Mouse (Mus musculus) monocyte, adult 2 months (primary cell): ENCODE measurements around the gene Cwc22.
"Not testable (repeated sequence)": the region's sequence is repeated elsewhere in the genome, so short reads cannot be mapped to it uniquely, and the experiment has no call there.

ENCODE experiments used
- DNase-seq, 2 experiments: peaks; one replicate each; pipeline ENCODE4 v3.0.0; 2022; ENCODE audit warnings: low spot score in 2 of 2, low read depth in 1 of 2

Cwc22 gene

GRCm38 (mm10) chr2:77898436-77898835, 47.7 kb downstream of the Cwc22 start:
- DNase-seq, result no peak

GRCm38 (mm10) chr2:77897988-77898387, 48.2 kb downstream of the Cwc22 start:
- no peak for DNase-seq

GRCm38 (mm10) chr2:77897558-77897899, 48.6 kb downstream of the Cwc22 start:
- DNase-seq, result no peak

GRCm38 (mm10) chr2:77896843-77897557, 49.2 kb downstream of the Cwc22 start:
- DNase-seq, result no peak

- not testable (repeated sequence) for DNase-seq
Observed at GRCm38 (mm10) chr2:77895906-77896570, 50.1 kb downstream of the Cwc22 start.

GRCm38 (mm10) chr2:77894896-77895295, 51.3 kb downstream of the Cwc22 start:
- no peak for DNase-seq

GRCm38 (mm10) chr2:77893505-77893904, 52.7 kb downstream of the Cwc22 start:
- DNase-seq, result no peak

- no peak for DNase-seq
Observed at GRCm38 (mm10) chr2:77892573-77892972, 53.6 kb downstream of the Cwc22 start.

GRCm38 (mm10) chr2:77890836-77891438, 55.2 kb downstream of the Cwc22 start:
- DNase-seq, result no peak

- DNase-seq, result no peak
Observed at GRCm38 (mm10) chr2:77889949-77890348, 56.2 kb downstream of the Cwc22 start.

- no peak for DNase-seq
Observed at GRCm38 (mm10) chr2:77889401-77889800, 56.8 kb downstream of the Cwc22 start.

GRCm38 (mm10) chr2:77888826-77889225, 57.3 kb downstream of the Cwc22 start:
- no peak for DNase-seq

GRCm38 (mm10) chr2:77888056-77888455, 58.1 kb downstream of the Cwc22 start:
- DNase-seq, result no peak

- DNase-seq, result no peak
Observed at GRCm38 (mm10) chr2:77887166-77887565, 59.0 kb downstream of the Cwc22 start.

- no peak for DNase-seq
Observed at GRCm38 (mm10) chr2:77885491-77886130, 60.6 kb downstream of the Cwc22 start.

GRCm38 (mm10) chr2:77885036-77885435, 61.1 kb downstream of the Cwc22 start:
- no peak for DNase-seq

GRCm38 (mm10) chr2:77884491-77884890, 61.7 kb downstream of the Cwc22 start:
- no peak for DNase-seq

GRCm38 (mm10) chr2:77882961-77883360, 63.2 kb downstream of the Cwc22 start:
- no peak for DNase-seq

GRCm38 (mm10) chr2:77881301-77882199, 64.6 kb downstream of the Cwc22 start:
- DNase-seq, result no peak

- no peak for DNase-seq
Observed at GRCm38 (mm10) chr2:77880351-77880750, 65.8 kb downstream of the Cwc22 start.

GRCm38 (mm10) chr2:77879736-77880135, 66.4 kb downstream of the Cwc22 start:
- DNase-seq, result no peak
